In the genomic region with DNA sequence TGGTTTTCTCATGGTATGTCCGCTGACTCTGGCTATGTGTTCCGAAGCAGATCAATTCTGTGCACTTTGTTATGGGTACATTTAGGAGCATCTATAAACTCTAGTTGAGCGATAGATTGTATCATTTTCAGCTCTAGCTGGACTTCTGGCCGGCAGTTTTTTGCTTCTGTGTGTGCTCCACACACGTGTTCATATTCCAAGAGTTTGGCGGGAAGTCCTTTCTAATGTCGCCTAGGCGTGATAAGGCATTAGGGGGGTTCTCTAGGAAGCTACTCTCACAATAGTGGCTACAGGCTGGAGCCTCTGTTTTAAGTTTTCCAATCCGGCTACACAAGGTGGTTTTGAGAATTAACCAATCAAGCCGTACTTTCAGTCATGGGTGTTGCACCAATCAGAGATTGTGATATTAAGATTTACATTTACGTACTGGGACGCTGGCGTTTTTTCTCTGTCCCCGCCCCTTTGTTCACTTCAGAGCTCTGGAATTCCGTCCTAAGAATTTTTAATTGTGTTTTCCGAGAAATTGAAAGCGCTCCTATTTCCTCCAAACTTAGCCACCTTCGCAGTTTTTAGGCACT, we compare ENCODE assay signal across 8 mouse cellular contexts. TPM values are rescaled to one million over a fixed set of nuclear protein-coding genes. Genes with fewer than 3 reads are reported as not detected.
DNase-seq lines count a peak whose midpoint lies in the region; ATAC-seq and TF ChIP-seq lines count a peak whose summit lies in the region.

No protein-coding gene starts in this region.

- no peak for TF ChIP-seq CTCF in bone marrow macrophage, adult 2 months (IDR thresholded peaks at IDR 0.05; ENCODE audit: low read depth, low read length)
- no peak for TF ChIP-seq CTCF in thymus, adult 2 months (IDR thresholded peaks at IDR 0.05; ENCODE audit: borderline replicate concordance, control insufficient read depth, extremely low read depth, insufficient read depth, low read length, poor library complexity)

- TF ChIP-seq POLR2A in bone marrow macrophage, adult 2 months (IDR thresholded peaks at IDR 0.05; ENCODE audit: borderline replicate concordance, low read depth, low read length) = no peak
- TF ChIP-seq POLR2A in thymus, adult 2 months (IDR thresholded peaks at IDR 0.05; ENCODE audit: control insufficient read depth, extremely low read depth, insufficient read depth, low read length, poor library complexity) = no peak

- peak overlapping the region; percentile 62 for H3K4me3 ChIP-seq in bone marrow macrophage, adult 2 months (ENCODE audit: insufficient read depth, low read length)
- H3K4me3 ChIP-seq in heart, embryonic 15.5 days = peak overlapping the region; percentile 59
- H3K4me3 ChIP-seq in liver, embryonic 12.5 days = peak overlapping the region; percentile 60
- H3K4me3 ChIP-seq in thymus, adult 2 months (ENCODE audit: control insufficient read depth, insufficient read depth, low read length) = peak overlapping the region; percentile 86

- H3K27ac ChIP-seq in bone marrow macrophage, adult 2 months (ENCODE audit: insufficient read depth, low read depth, low read length) = peak overlapping the region; percentile 87
- H3K27ac ChIP-seq in heart, embryonic 15.5 days = peak overlapping the region; percentile 97
- H3K27ac ChIP-seq in liver, embryonic 12.5 days = peak overlapping the region; percentile 99
- peak overlapping the region; percentile 99 for H3K27ac ChIP-seq in thymus, adult 2 months (ENCODE audit: control insufficient read depth, insufficient read depth, low read length)

- H3K36me3 ChIP-seq in heart, embryonic 15.5 days = no peaks in the 10 kb centered on the region
- no peaks in the 10 kb centered on the region for H3K36me3 ChIP-seq in liver, embryonic 12.5 days
- H3K36me3 ChIP-seq in thymus, adult 2 months (ENCODE audit: control insufficient read depth, insufficient read depth, low read length) = no peaks in the 10 kb centered on the region

- peak; percentile 56 for ATAC-seq in erythroblast, adult 5-6 weeks (replicated peaks; ENCODE audit: low FRiP score, poor library complexity, severe bottlenecking)
- ATAC-seq in heart, embryonic 15.5 days (replicated peaks; ENCODE audit: insufficient number of reproducible peaks, insufficient read depth, low FRiP score, low read depth) = peak; percentile 75
- peak; percentile 55 for ATAC-seq in liver, embryonic 12.5 days

- H3K4me2 ChIP-seq in heart, embryonic 15.5 days = peak overlapping the region; percentile 95
- peak overlapping the region; percentile 79 for H3K4me2 ChIP-seq in liver, embryonic 12.5 days

- WGBS in heart, embryonic 15.5 days = under 1% methylated on average over 18 of the region's 18 CpGs
- 1% methylated on average over 18 of the region's 18 CpGs for WGBS in liver, embryonic 12.5 days (ENCODE audit: insufficient replicate concordance)
- 0% methylated on average over 18 of the region's 18 CpGs for WGBS in thymus, adult 2 months

- no peaks in the 10 kb centered on the region for H3K9me3 ChIP-seq in heart, embryonic 15.5 days (replicated peaks)
- H3K9me3 ChIP-seq in liver, embryonic 12.5 days (replicated peaks) = no peaks in the 10 kb centered on the region

- peak overlapping the region; percentile 86 for H3K9ac ChIP-seq in heart, embryonic 15.5 days
- H3K9ac ChIP-seq in liver, embryonic 12.5 days = peak overlapping the region; percentile 90

- peak; percentile 28 to 57 for DNase-seq in CD8-positive naive resting alpha-beta T cell, adult 2 months (ENCODE audit: low read depth in 2 of 2, low spot score in 2 of 2)
- peak; percentile 89 for DNase-seq in kidney, postnatal 14 days
- DNase-seq in naive thymus-derived CD4-positive, alpha-beta T cell, adult 2 months (ENCODE audit: low read depth) = peak; percentile 89
- peak; percentile 71 for DNase-seq in thymus, adult 2 months

- peaks cover 13% of the 10 kb centered on the region for H3K4me1 ChIP-seq in bone marrow macrophage, adult 2 months (ENCODE audit: control insufficient read depth, insufficient read depth, low read length)
- peaks cover 18% of the 10 kb centered on the region for H3K4me1 ChIP-seq in heart, embryonic 15.5 days (replicated peaks)
- peaks cover 53% of the 10 kb centered on the region for H3K4me1 ChIP-seq in liver, embryonic 12.5 days
- no peaks in the 10 kb centered on the region for H3K4me1 ChIP-seq in thymus, adult 2 months (replicated peaks; ENCODE audit: control insufficient read depth, insufficient read depth, low read length)

- no peaks in the 10 kb centered on the region for H3K27me3 ChIP-seq in heart, embryonic 15.5 days
- H3K27me3 ChIP-seq in liver, embryonic 12.5 days (replicated peaks) = no peaks in the 10 kb centered on the region
- H3K27me3 ChIP-seq in thymus, adult 2 months (ENCODE audit: control insufficient read depth, insufficient read depth, low read length) = no peaks in the 10 kb centered on the region

RNA-seq across cellular contexts. Expression of gene Hist1h1d, which starts 2.9 kb away (rescaled TPM):
- polyA plus RNA-seq in bone marrow macrophage, adult 2 months (2012; ENCODE audit: insufficient read depth, insufficient read length, missing spikeins) = 0.11 and 0.39 TPM in 2 replicates
- 14.6 and 16.7 TPM in 2 replicates for total RNA-seq in erythroblast, adult 5-6 weeks (2015; ENCODE audit: low replicate concordance)
- total RNA-seq in erythroblast, adult 5-6 weeks (2017; ENCODE audit: low replicate concordance) = 170 and 238 TPM in 2 replicates
- 0.18 and 0.23 TPM in 2 replicates for polyA plus RNA-seq in heart, embryonic 15.5 days (2015; fragmentation: Nextera tagmentation; extraction: Ambion mirVana)
- 0.89 and 0.93 TPM in 2 replicates for polyA plus RNA-seq in liver, embryonic 12.5 days (2016; fragmentation: Nextera tagmentation; extraction: Ambion mirVana)
- polyA plus RNA-seq in thymus, adult 2 months (2012; rRNA removed) = 1.9 and 2.9 TPM in 2 replicates

RNA-seq across cellular contexts. Expression of gene Hist1h4f, which starts 4.5 kb away (rescaled TPM):
- 4.7 TPM in 1 of 2 replicates, not detected in the other for polyA plus RNA-seq in bone marrow macrophage, adult 2 months (2012; ENCODE audit: insufficient read depth, insufficient read length, missing spikeins)
- total RNA-seq in erythroblast, adult 5-6 weeks (2015; ENCODE audit: low replicate concordance) = 55.5 and 68.5 TPM in 2 replicates
- total RNA-seq in erythroblast, adult 5-6 weeks (2017; ENCODE audit: low replicate concordance) = 1,011 and 1,279 TPM in 2 replicates
- polyA plus RNA-seq in heart, embryonic 15.5 days (2015; fragmentation: Nextera tagmentation; extraction: Ambion mirVana) = 0.62 and 0.66 TPM in 2 replicates
- 1.1 and 1.6 TPM in 2 replicates for polyA plus RNA-seq in liver, embryonic 12.5 days (2016; fragmentation: Nextera tagmentation; extraction: Ambion mirVana)
- polyA plus RNA-seq in thymus, adult 2 months (2012; rRNA removed) = 208 and 221 TPM in 2 replicates

RNA-seq across cellular contexts. Expression of gene Hist1h3e, which starts 6.2 kb away (rescaled TPM):
- 1.5 and 3.6 TPM in 2 replicates for polyA plus RNA-seq in bone marrow macrophage, adult 2 months (2012; ENCODE audit: insufficient read depth, insufficient read length, missing spikeins)
- 37.3 and 49.5 TPM in 2 replicates for total RNA-seq in erythroblast, adult 5-6 weeks (2015; ENCODE audit: low replicate concordance)
- total RNA-seq in erythroblast, adult 5-6 weeks (2017; ENCODE audit: low replicate concordance) = 84.7 and 92.0 TPM in 2 replicates
- 1.7 and 2.4 TPM in 2 replicates for polyA plus RNA-seq in heart, embryonic 15.5 days (2015; fragmentation: Nextera tagmentation; extraction: Ambion mirVana)
- 4.9 and 6.2 TPM in 2 replicates for polyA plus RNA-seq in liver, embryonic 12.5 days (2016; fragmentation: Nextera tagmentation; extraction: Ambion mirVana)
- polyA plus RNA-seq in thymus, adult 2 months (2012; rRNA removed) = 245 and 339 TPM in 2 replicates

RNA-seq across cellular contexts. Expression of gene Hist1h3f, which starts 12.1 kb away (rescaled TPM):
- polyA plus RNA-seq in bone marrow macrophage, adult 2 months (2012; ENCODE audit: insufficient read depth, insufficient read length, missing spikeins) = 0.80 TPM in 1 of 2 replicates, not detected in the other
- 12.7 and 21.7 TPM in 2 replicates for total RNA-seq in erythroblast, adult 5-6 weeks (2015; ENCODE audit: low replicate concordance)
- 51.2 and 57.7 TPM in 2 replicates for total RNA-seq in erythroblast, adult 5-6 weeks (2017; ENCODE audit: low replicate concordance)
- 0.16 and 0.25 TPM in 2 replicates for polyA plus RNA-seq in heart, embryonic 15.5 days (2015; fragmentation: Nextera tagmentation; extraction: Ambion mirVana)
- polyA plus RNA-seq in liver, embryonic 12.5 days (2016; fragmentation: Nextera tagmentation; extraction: Ambion mirVana) = 1.3 and 1.6 TPM in 2 replicates
- polyA plus RNA-seq in thymus, adult 2 months (2012; rRNA removed) = 72.3 and 87.8 TPM in 2 replicates

RNA-seq across cellular contexts. Expression of gene Hist1h2bh, which starts 12.7 kb away (rescaled TPM):
- polyA plus RNA-seq in bone marrow macrophage, adult 2 months (2012; ENCODE audit: insufficient read depth, insufficient read length, missing spikeins) = 0.71 and 0.97 TPM in 2 replicates
- 13.4 and 18.2 TPM in 2 replicates for total RNA-seq in erythroblast, adult 5-6 weeks (2015; ENCODE audit: low replicate concordance)
- total RNA-seq in erythroblast, adult 5-6 weeks (2017; ENCODE audit: low replicate concordance) = 63.0 and 67.3 TPM in 2 replicates
- 0.61 and 0.74 TPM in 2 replicates for polyA plus RNA-seq in heart, embryonic 15.5 days (2015; fragmentation: Nextera tagmentation; extraction: Ambion mirVana)
- polyA plus RNA-seq in liver, embryonic 12.5 days (2016; fragmentation: Nextera tagmentation; extraction: Ambion mirVana) = 1.4 and 1.5 TPM in 2 replicates
- 37.8 and 51.2 TPM in 2 replicates for polyA plus RNA-seq in thymus, adult 2 months (2012; rRNA removed)

Comparison
In these comparisons a context has a peak if more than half of its experiments do, and no peak if none do; other contexts are left out.
1. Peak in every context shown above with its lines: DNase-seq, ATAC-seq, H3K4me3 ChIP-seq and H3K27ac ChIP-seq.
2. RNA of gene Hist1h4f, which starts 4.5 kb away (polyA plus RNA-seq): 208 to 221 TPM in thymus, adult 2 months; 4.7 TPM in bone marrow macrophage, adult 2 months, 1.1 to 1.6 TPM in liver, embryonic 12.5 days and 0.62 to 0.66 TPM in heart, embryonic 15.5 days; every median in the first group is over 10 times any median in the second.
3. RNA of gene Hist1h3e, which starts 6.2 kb away (polyA plus RNA-seq): 245 to 339 TPM in thymus, adult 2 months; 4.9 to 6.2 TPM in liver, embryonic 12.5 days, 1.5 to 3.6 TPM in bone marrow macrophage, adult 2 months and 1.7 to 2.4 TPM in heart, embryonic 15.5 days; every median in the first group is over 10 times any median in the second.